Mouse (Mus musculus): Measurements from ENCODE around the gene Atp2b1.

- TF ChIP-seq GATA1 (IDR thresholded peaks at IDR 0.05; ENCODE audit: low read length) (no peak), TAL1 (IDR thresholded peaks at IDR 0.05; ENCODE audit: low read length) (no peak)
Observed at GRCm38 (mm10) chr10:99029844-99030243, 115.6 kb downstream of the Atp2b1 start.
